Mouse (Mus musculus) neural tube, embryonic 12.5 days (tissue): ENCODE measurements around the gene Man1a2. TPM values are rescaled to one million over a fixed set of nuclear protein-coding genes. Genes with fewer than 3 reads are reported as not detected.

Experiments
- ATAC-seq: fragments of 200-750 bp; cut with Nextera tagmentation; 2 replicates; pipeline ENCODE4 v1.8.0; 2017; ENCODE audit warnings: low read depth, mild to moderate bottlenecking, moderate TSS enrichment, moderate library complexity; ENCODE audit not compliant: low FRiP score
- H3K27ac ChIP-seq: fragments of 300-500 bp; sonication (generic); 2 replicates; pipeline ENCODE4 v1.5.1; 2016
- H3K27me3 ChIP-seq: fragments of 300-500 bp; sonication (generic); replicated peaks from 2 replicates; pipeline ENCODE4 v1.6.1; 2016; ENCODE audit warnings: mild to moderate bottlenecking
- H3K36me3 ChIP-seq: fragments of 300-500 bp; sonication (generic); 2 replicates; pipeline ENCODE4 v1.6.1; 2016; ENCODE audit warnings: mild to moderate bottlenecking
- H3K4me1 ChIP-seq: fragments of 300-500 bp; sonication (generic); 2 replicates; pipeline ENCODE4 v1.6.1; 2016
- H3K4me2 ChIP-seq: fragments of 300-500 bp; sonication (generic); replicated peaks from 2 replicates; pipeline ENCODE4 v1.6.1; 2016; ENCODE audit warnings: mild to moderate bottlenecking
- H3K4me3 ChIP-seq: fragments of 300-500 bp; sonication (generic); 2 replicates; pipeline ENCODE4 v1.5.1; 2016
- H3K9ac ChIP-seq: fragments of 300-500 bp; sonication (generic); 2 replicates; pipeline ENCODE4 v1.6.1; 2016; ENCODE audit warnings: mild to moderate bottlenecking
- H3K9me3 ChIP-seq: fragments of 300-500 bp; sonication (generic); 2 replicates; pipeline ENCODE4 v1.6.1; 2016; ENCODE audit warnings: mild to moderate bottlenecking
- WGBS: fragments of 180-500 bp; shearing (Covaris S2); methylation state at CpG from one replicate; pipeline ENCODE4 v1.1.7; 2016; 5-methylcytosine and 5-hydroxymethylcytosine counted together
- polyA plus RNA-seq: library from polyadenylated mRNA; unstranded; fragments of >200 nt; fragmentation: Nextera tagmentation; extraction: Ambion mirVana; gene quantifications from 2 replicates; pipeline ENCODE4 v1.2.1, GENCODE M21; 2016

Man1a2 gene
- polyA plus RNA-seq, 1 experiment from 2014 or later: 58.0 TPM

DNA sequence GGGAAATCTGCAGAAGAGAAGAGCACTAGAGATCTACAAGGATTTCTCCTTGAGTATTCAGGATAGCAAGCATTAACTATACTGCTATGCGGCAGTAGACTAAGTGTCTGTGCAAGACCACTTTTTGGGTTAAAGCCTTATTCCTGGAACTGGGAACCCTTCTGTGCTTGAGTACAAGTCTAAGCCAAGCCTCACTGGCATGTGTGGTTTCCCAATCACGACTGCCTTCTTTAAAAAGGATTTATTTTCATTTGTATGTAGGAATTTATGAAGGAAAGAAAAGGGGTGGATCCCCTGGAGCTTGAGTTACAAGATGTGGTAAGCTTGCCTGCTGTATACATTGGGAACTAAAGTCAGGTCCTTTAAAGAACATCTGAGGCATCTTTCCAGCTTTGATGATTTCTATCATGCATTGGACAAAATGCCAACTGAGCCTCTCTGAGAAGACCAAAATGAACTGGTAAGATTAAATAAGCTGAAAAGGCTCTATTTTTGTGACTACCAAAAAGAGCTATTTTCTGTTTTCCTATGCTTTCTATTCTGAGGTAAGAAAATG is 86.0 kb downstream of the Man1a2 start:
- no peak overlapping the region for H3K27ac ChIP-seq
- no peaks in the 10 kb centered on the region for H3K4me1 ChIP-seq
- no peaks in the 10 kb centered on the region for H3K36me3 ChIP-seq
- H3K4me2 ChIP-seq: no peak overlapping the region
- no peak for ATAC-seq
- no peaks in the 10 kb centered on the region for H3K9me3 ChIP-seq
- H3K27me3 ChIP-seq: no peaks in the 10 kb centered on the region
- H3K9ac ChIP-seq: no peak overlapping the region
- no peak overlapping the region for H3K4me3 ChIP-seq
- WGBS: 88% methylated on average over 2 of the region's 2 CpGs

DNA sequence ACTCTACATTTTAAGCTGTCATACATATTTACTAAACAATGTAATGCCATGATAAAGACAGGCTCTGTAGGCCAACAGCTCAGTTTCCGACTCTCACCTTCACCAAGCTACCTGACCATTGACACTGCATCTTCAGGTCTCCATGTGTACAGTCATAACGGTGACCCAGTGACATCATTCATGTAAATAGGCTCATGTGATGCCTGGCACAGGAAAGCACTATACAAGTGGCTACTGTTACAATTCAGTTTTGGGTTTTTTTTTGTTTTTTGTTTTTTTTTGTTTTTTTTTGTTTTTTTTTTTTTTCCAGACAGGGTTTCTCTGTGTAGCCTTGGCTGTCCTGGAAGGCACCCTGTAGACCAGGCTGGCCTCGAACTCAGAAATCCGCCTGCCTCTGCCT is 94.2 kb downstream of the Man1a2 start:
- H3K4me2 ChIP-seq: no peak overlapping the region

DNA sequence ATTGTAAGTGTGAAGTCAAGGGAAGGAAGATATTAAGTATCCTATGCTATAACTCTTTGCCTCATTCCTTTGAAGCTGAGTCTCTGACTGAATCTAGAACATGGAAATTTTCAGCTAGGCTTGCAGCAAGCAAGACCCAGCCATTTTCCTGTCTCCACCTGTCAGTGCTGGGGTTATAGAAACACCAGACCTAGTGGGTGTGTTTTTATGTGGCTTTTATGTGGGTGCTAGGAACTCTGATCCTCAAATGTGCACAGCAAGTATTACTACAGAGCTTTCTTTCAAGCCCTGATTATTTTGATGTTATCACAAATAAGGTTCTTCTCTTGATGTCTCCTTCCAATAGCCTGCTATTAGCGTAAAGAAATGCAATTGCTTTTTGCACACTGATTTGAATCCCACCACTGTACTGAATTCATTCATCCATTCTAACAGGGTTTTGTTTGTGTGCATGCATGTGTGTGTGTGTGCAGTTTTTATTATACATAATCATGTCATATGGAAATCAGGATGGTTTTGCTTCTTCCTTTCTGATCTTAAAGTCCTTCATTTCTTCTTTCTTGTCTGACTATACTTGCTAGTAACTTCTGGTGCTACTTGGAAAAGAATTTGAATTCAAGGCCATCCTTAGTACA is 102.5 kb downstream of the Man1a2 start:
- Histone ChIP-seq H3K4me1 (no peaks in the 10 kb centered on the region), H3K9me3 (no peaks in the 10 kb centered on the region), H3K9ac (no peak overlapping the region), H3K36me3 (no peaks in the 10 kb centered on the region), H3K27ac (no peak overlapping the region), H3K27me3 (no peaks in the 10 kb centered on the region), H3K4me2 (no peak overlapping the region), H3K4me3 (no peak overlapping the region)
- 92% methylated on average over 1 of the region's 1 CpGs for WGBS
- no peak for ATAC-seq

More for the DNA sequence above, 94.2 kb downstream of the Man1a2 start:
- no peak for ATAC-seq
- H3K9ac ChIP-seq: no peak overlapping the region
- no peaks in the 10 kb centered on the region for H3K27me3 ChIP-seq
- no peaks in the 10 kb centered on the region for H3K9me3 ChIP-seq
- no peaks in the 10 kb centered on the region for H3K4me1 ChIP-seq
- no peak overlapping the region for H3K27ac ChIP-seq
- no peak overlapping the region for H3K4me3 ChIP-seq
- H3K36me3 ChIP-seq: no peaks in the 10 kb centered on the region
- 93% methylated on average over 4 of the region's 4 CpGs for WGBS

DNA sequence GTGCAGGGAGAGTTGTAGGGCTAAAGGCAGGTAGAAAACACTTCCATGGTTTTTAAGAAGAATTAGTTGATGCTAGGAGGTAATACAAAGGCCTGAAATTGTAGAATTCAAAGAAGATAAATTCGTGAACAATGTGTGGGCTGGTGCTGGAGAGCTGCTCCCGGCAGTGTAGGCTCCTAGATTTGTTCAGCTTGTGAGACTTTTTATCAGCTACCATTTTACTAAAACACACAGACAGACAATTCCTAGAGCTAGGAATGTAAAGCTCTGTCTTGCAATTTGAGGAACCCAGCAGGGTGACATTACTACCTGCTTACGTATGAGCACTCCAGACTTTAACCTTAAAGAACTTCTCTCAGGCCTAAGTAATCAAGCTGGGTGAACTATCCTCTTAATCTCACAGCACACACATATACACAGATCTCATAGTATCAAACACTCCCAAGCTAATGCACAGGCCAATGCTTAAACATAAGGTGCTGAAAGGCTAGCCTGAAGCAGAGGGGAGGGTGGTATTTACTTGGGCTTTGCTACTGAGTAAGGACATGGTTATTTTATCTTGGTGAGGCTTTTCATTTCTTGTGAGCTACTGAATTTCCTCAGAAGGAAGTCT is 112.6 kb downstream of the Man1a2 start:
- H3K27me3 ChIP-seq: no peaks in the 10 kb centered on the region
- no peaks in the 10 kb centered on the region for H3K9me3 ChIP-seq
- H3K4me1 ChIP-seq: no peaks in the 10 kb centered on the region
- H3K36me3 ChIP-seq: peaks cover 2% of the 10 kb centered on the region; the same call in 1 of the 2 replicates
- no peak overlapping the region for H3K4me3 ChIP-seq
- H3K4me2 ChIP-seq: no peak overlapping the region
- no peak for ATAC-seq
- 82% methylated on average over 3 of the region's 3 CpGs for WGBS
- H3K9ac ChIP-seq: no peak overlapping the region
- no peak overlapping the region for H3K27ac ChIP-seq

DNA sequence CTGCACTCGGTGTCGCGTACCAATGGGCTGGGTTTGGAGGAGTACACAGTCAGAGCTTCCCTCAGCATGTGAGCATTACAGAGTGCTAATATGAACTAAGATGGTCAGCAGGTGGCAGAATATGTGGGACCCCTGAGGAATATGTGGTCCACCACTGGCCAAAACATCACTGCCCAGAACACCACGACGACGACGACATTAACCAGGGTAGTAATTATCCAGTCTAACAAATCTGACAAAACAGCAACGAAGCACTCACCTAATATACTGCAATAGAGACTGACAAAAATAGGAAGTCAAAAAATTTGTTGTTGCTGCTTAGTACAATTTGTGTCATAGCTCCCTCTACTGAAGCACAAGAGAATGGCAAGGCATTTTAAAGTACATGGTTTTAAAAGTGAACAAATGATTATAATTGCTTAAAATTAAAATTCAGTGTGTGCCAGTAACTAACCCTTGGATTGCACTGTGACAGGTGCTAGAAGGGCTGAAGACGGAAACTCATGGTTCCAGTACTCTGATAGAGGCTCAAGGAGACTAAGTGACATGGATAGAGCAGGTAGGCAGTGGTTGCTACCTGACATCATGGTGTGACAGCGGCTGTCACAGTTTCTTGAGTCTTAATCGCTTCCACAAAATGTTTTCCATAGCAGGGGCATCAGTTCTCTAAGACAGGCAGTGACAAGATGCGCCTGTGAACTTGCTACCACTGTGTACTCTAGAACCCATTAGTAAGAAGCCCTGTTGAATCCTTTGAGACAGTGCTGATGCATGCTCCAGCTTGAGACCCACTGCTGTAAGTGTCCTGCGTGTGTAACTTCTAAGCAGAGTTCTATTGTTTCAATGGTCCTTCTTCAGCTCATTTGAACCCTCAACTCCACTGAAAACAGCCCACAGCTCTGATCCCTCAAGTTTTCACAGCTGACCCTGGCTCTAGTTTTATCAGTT is 116.6 kb downstream of the Man1a2 start:
- no peaks in the 10 kb centered on the region for H3K27me3 ChIP-seq
- H3K4me3 ChIP-seq: no peak overlapping the region
- peaks cover 2% of the 10 kb centered on the region; the same call in 1 of the 2 replicates for H3K36me3 ChIP-seq
- no peaks in the 10 kb centered on the region for H3K9me3 ChIP-seq
- WGBS: 86% methylated on average over 13 of the region's 13 CpGs
- H3K27ac ChIP-seq: no peak overlapping the region
- ATAC-seq: peak; percentile 37; the same call in 1 of the 2 replicates
- no peak overlapping the region for H3K9ac ChIP-seq
- no peak overlapping the region for H3K4me2 ChIP-seq
- H3K4me1 ChIP-seq: no peaks in the 10 kb centered on the region

DNA sequence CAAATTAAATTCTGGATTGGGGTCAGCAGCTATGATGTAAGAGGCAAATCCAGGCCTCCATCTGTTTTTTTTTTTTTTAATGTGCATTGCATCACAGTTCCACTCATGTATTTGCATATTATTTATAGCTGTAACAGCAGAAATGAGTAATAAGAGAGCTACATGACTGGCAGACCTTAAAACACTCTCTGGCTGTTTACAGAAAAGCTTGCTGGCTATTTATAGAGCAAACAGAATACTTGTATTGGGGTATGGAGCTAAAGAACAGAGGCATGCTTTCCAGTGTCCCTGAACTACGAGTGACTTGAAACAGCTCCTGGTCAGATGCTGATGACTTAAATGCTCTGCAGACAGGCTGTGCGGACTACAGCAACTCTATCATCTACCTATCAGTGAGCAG is 121.7 kb downstream of the Man1a2 start:
- no peak overlapping the region for H3K4me2 ChIP-seq
- H3K27ac ChIP-seq: no peak overlapping the region
- H3K27me3 ChIP-seq: no peaks in the 10 kb centered on the region
- no peak overlapping the region for H3K9ac ChIP-seq
- no peak for ATAC-seq
- H3K4me1 ChIP-seq: no peaks in the 10 kb centered on the region
- H3K36me3 ChIP-seq: no peaks in the 10 kb centered on the region
- WGBS: 86% methylated on average over 2 of the region's 2 CpGs
- no peaks in the 10 kb centered on the region for H3K9me3 ChIP-seq
- H3K4me3 ChIP-seq: no peak overlapping the region

DNA sequence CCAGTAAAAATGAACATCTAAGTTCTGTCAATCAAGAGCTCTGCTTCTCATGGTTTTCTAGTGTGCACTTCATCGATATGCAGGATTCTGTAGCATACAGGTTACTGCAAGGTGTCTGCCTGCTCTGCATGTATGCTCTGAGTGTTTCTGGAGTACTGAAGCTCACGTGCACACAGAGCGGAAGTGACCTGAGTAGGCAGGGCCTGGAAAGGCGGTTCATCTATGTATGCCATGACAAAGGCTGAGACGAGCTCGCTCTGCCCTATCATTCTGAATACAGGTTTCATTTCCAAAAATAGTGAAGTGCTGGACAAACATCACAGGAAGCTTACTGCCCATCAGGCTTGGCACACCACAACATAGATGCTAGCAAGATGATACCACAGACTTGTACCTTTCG is 122.8 kb downstream of the Man1a2 start:
- Histone ChIP-seq H3K4me2 (no peak overlapping the region), H3K36me3 (no peaks in the 10 kb centered on the region), H3K9me3 (no peaks in the 10 kb centered on the region), H3K27ac (no peak overlapping the region), H3K9ac (no peak overlapping the region), H3K27me3 (no peaks in the 10 kb centered on the region), H3K4me1 (no peaks in the 10 kb centered on the region), H3K4me3 (no peak overlapping the region)
- 94% methylated on average over 7 of the region's 7 CpGs for WGBS
- ATAC-seq: no peak

DNA sequence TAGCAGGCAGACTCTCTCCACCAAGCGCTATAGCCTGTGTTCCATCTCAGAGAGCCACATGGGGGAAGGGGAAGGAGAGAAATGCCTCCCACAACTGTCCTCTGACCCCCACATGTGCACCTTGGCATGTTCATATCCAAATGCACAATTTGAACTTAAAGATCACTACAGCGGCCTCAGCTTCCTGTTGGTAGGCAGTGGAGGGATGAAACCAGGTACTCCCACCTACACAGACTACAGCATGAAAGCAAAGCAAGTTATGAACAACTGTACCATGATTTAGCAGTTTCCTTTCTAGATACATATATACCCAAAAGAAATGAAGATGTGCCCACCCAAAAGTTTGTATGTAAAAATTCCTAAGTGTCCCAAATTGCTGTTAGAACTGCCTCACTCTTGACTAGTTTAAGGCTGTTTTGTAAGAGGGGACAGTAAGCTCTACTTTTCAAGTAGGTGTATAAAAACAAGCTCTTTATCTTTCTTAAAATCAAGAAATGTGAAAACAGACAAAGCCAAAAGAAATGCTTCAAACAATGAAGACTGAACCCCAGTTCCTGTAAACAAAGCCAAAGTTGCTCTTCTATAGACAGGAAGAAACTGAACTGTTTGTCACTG is 123.6 kb downstream of the Man1a2 start:
- no peaks in the 10 kb centered on the region for H3K27me3 ChIP-seq
- H3K4me2 ChIP-seq: no peak overlapping the region
- H3K4me3 ChIP-seq: no peak overlapping the region
- no peaks in the 10 kb centered on the region for H3K9me3 ChIP-seq
- no peak overlapping the region for H3K9ac ChIP-seq
- H3K4me1 ChIP-seq: no peaks in the 10 kb centered on the region
- ATAC-seq: no peak
- H3K27ac ChIP-seq: no peak overlapping the region
- 98% methylated on average over 2 of the region's 2 CpGs for WGBS
- H3K36me3 ChIP-seq: no peaks in the 10 kb centered on the region

DNA sequence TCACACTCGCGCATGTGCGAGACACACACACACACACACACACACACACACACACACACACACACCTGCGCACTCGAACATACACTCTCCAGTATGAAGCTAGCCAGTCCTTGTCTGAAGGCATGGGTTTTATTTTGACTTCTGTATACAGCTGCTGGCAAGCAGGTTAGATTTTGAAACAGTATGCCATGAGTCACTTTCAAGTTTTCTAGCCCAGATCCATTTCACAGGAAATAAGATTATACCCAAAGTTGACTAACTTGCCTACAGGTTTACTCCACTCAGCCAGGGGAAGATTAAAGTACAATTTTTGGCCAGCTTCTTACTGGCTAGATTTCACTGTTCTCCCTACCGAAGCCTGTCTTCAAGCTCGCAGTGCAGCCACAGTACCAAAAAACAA is 125.9 kb downstream of the Man1a2 start:
- H3K4me3 ChIP-seq: no peak overlapping the region
- H3K4me2 ChIP-seq: no peak overlapping the region
- no peak for ATAC-seq
- H3K9ac ChIP-seq: no peak overlapping the region
- no peaks in the 10 kb centered on the region for H3K27me3 ChIP-seq
- no peaks in the 10 kb centered on the region for H3K9me3 ChIP-seq
- no peaks in the 10 kb centered on the region for H3K36me3 ChIP-seq
- H3K4me1 ChIP-seq: no peaks in the 10 kb centered on the region
- no peak overlapping the region for H3K27ac ChIP-seq
- WGBS: 98% methylated on average over 7 of the region's 7 CpGs

DNA sequence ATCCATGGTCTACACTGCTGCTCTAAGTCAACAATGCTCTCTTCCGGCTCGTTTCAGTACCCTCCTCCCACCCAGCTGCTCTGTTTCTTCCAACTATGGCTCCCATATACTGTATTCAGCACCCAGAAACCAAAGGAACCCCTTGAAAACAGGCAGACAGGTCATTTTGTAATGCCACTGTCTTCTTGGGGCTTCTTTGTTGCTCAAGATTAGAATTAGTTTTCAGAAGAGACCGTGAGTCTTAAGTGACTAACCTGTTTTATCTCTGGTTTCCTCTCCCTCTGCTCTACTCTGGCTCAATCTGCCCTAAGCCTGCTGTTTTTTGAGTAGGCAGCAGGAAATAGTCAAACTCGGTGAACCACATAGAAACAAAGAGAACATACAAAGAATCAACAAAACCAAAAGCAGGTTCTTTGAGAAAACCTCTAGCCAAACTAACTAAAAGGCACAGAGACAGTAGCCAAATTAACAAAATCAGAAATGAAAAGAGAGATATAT is 127.0 kb downstream of the Man1a2 start:
- Histone ChIP-seq H3K4me1 (no peaks in the 10 kb centered on the region), H3K4me2 (no peak overlapping the region), H3K36me3 (no peaks in the 10 kb centered on the region), H3K9ac (no peak overlapping the region), H3K9me3 (no peaks in the 10 kb centered on the region), H3K27ac (no peak overlapping the region), H3K4me3 (no peak overlapping the region), H3K27me3 (no peaks in the 10 kb centered on the region)
- 80% methylated on average over 4 of the region's 4 CpGs for WGBS
- no peak for ATAC-seq

DNA sequence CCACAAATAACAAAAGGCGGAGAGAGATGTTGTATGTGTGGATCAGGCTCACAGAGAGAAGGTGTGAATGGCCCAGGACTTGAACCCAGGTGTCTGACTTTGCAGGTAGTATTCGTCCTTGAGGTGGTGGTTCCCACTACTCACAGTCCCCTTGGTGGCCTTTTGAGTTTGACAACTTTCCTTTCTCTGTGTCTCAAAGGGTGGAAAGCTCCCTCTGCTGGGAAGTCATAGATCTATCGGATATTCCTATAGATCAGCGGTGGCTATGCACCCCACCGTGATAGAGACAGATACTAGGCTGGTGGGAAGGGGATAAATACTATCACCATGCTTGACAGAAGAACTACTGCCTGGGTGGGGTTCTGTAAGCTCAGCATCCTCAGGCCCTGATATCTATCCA is 130.5 kb downstream of the Man1a2 start:
- Histone ChIP-seq H3K9me3 (no peaks in the 10 kb centered on the region), H3K27ac (no peak overlapping the region), H3K36me3 (no peaks in the 10 kb centered on the region), H3K4me2 (no peak overlapping the region), H3K4me3 (no peak overlapping the region), H3K9ac (no peak overlapping the region), H3K27me3 (no peaks in the 10 kb centered on the region), H3K4me1 (no peaks in the 10 kb centered on the region)
- ATAC-seq: no peak
- WGBS: 42% methylated on average over 5 of the region's 5 CpGs

DNA sequence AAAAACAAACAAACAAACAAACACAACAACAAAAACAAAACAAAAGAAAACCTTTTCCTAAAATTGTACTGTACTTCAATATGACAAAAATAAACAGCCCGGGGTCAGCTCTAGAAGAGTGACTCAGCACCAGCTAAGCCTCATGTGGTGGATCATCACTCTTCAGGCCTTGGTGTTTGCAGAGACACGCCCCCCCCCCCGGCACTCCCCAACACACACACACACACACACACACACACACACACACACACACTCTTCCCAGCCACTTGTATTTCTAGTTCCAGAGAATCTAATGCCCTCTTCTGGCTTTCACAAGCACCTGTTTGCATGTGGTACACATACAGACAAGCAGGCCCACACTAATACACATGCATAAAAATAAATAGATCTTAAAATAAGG is 133.1 kb downstream of the Man1a2 start:
- WGBS: 68% methylated on average over 3 of the region's 3 CpGs
- no peaks in the 10 kb centered on the region for H3K27me3 ChIP-seq
- H3K4me3 ChIP-seq: no peak overlapping the region
- no peaks in the 10 kb centered on the region for H3K36me3 ChIP-seq
- H3K4me1 ChIP-seq: no peaks in the 10 kb centered on the region
- no peak for ATAC-seq
- H3K27ac ChIP-seq: no peak overlapping the region
- no peak overlapping the region for H3K9ac ChIP-seq
- no peaks in the 10 kb centered on the region for H3K9me3 ChIP-seq
- no peak overlapping the region for H3K4me2 ChIP-seq
